Mouse (Mus musculus) layer of hippocampus, postnatal 14 days (tissue): ENCODE results near the gene Olfr1320. TPM values are rescaled to one million over a fixed set of nuclear protein-coding genes. Genes with fewer than 3 reads are reported as not detected.

Experiments used
- DNase-seq, 2 experiments: peaks; one replicate each; pipeline ENCODE4 v3.0.0; 2021 to 2022; ENCODE audit warnings: low spot score in 2 of 2, mixed read lengths in 1 of 2
- long read RNA-seq, 2 experiments: library from polyadenylated mRNA; stranded (forward); transcript quantifications; one replicate each; pipeline ENCODE4 v2.0.0; 2021
- total RNA-seq, 2 experiments: library from RNA; stranded (reverse); gene quantifications; 2 replicates each; pipeline ENCODE4 v1.2.3; 2021

Olfr1320 gene
- not detected for total RNA-seq
- long read RNA-seq, experiment 1: 0 reads
- long read RNA-seq, experiment 2: 0 reads

DNA sequence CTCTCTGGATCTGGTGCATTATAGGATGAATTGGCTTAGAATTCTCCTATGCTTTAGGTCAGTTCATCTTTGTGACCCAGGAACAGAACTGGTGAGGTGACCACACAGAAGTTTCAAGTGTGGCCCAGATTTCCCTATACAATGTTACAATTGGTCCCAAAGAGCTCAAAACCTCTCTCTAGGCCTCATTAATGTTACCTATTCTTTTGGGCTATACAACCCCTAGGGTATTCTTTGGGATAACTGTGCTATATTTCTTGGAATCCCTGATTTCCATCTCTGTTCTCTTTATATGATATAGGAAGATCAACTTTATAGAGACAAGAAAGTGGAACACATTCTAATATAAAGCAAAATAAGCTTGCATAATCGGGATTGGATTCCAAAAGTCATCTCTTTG, at the start of gene Olfr1320:
Olfr1320 (plus strand) TSS at position 301 of the 400 bp plus-strand sequence.
- no peak for DNase-seq

DNA sequence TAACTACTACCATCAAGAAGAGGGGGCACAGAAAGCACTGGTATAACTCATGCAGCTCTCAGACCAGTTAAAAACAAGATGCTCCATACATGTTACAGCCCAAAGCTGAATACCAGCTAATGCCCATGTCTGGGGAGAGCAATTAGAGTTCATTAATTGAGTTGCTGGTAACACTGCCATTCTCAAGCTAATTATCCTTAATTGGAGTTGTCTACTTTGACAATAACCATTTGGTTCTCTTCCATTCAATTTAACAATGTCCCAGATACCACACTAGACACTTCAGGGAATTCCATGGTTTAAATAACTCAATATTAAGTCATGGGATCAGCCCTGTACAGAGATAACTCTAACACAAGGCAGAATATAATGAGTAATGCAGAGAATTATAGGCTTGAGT, 44.6 kb upstream of the Olfr1320 start:
- DNase-seq: no peak

DNA sequence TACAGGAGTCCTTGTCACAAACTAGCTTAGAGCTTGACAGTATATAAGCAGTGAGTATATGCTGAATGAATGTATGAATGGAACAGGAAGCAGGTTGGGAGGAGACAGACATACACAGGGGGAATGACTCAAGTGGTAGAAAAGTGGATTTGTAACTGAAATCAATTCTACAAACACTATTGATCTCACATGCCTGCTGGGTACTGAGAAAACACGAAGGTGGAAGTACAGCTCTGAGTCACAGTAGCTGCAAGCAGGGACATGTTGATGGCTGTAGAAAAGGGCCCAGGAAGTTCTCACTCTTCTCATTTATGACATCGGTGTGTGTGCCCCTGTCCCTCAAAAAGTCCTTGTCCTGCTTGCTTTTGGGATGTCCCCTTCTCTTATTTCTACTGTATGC, 40.9 kb upstream of the Olfr1320 start:
- no peak for DNase-seq

DNA sequence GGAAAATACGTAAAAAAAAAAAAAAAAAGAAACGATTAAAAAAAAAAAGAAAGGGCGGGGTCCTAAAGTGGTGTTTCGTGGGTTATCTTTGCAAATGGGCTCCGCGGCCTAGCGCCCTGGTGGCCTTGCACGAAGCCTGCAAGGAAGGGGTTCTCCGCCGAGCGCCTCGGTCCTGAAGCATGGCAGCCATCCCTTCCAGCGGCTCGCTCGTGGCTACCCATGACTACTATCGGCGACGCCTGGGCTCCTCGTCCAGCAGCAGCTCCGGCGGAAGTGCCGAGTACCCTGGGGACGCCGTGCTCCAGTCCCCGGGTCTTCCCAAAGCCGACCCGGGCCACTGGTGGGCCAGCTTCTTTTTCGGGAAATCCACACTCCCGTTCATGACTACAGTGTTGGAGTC, 11.4 kb upstream of the Olfr1320 start:
- DNase-seq: peak in 1 of 2 experiments; percentile 6

Other genes starting within 250 kb of the Olfr1320 start
- 1 to 10 TPM; 2.7 to 3.0 TPM for gene Arhgap36, start 208.4 kb upstream of the Olfr1320 start, total RNA-seq
- not detected for gene Olfr1321, start 62.7 kb downstream of the Olfr1320 start, total RNA-seq
- gene Igsf1, start 125.4 kb downstream of the Olfr1320 start, total RNA-seq: 10 to 100 TPM; 13.6 to 18.6 TPM
- gene Olfr1322, start 219.2 kb downstream of the Olfr1320 start, total RNA-seq: not detected